12 mouse cellular contexts compared by ENCODE assay signal in the genomic region with DNA sequence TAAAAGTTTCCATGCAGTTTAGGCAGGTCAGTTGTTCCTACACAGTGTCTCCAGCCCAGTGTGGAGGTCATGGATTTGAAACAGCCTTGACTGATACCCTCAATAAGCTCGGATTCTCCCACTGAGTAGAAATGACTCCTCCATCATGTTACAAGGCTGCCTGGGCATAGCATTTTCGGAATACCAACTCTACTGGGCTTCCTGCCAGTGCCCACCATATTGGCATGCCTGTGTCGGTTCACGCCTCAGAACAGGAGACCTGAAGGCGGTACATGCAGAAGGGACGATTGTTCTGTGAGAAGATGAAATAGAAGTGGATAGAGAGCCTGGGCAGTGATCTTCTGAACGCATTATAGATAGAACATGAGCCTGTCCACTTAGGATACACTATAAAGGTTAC. TPM values are rescaled to one million over a fixed set of nuclear protein-coding genes. Genes with fewer than 3 reads are reported as not detected.
DNase-seq lines count a peak whose midpoint lies in the region; ATAC-seq lines count a peak whose summit lies in the region.
"Had no signal": no experiment of that assay in that cellular context is flagged by ENCODE, and none has a peak within 500 bp of the region (broad histone marks: within the 10 kb centered on the region; RNA-seq: fewer than 3 reads in every experiment).

No protein-coding gene starts in this region.

- H3K27me3 ChIP-seq in hindbrain, embryonic 12.5 days, result no peaks in the 10 kb centered on the region
- no peaks in the 10 kb centered on the region for H3K27me3 ChIP-seq in hindbrain, embryonic 13.5 days
- H3K27me3 ChIP-seq in stomach, embryonic 15.5 days (replicated peaks), result no peaks in the 10 kb centered on the region
- H3K27me3 ChIP-seq: megakaryocyte, embryonic 14.5 days had no signal

- no peak overlapping the region for H3K9ac ChIP-seq in hindbrain, embryonic 12.5 days
- no peak overlapping the region for H3K9ac ChIP-seq in hindbrain, embryonic 13.5 days
- no peak overlapping the region for H3K9ac ChIP-seq in stomach, embryonic 15.5 days

- no peak overlapping the region for H3K4me2 ChIP-seq in hindbrain, embryonic 12.5 days (replicated peaks)
- no peak overlapping the region for H3K4me2 ChIP-seq in hindbrain, embryonic 13.5 days
- no peak overlapping the region for H3K4me2 ChIP-seq in stomach, embryonic 15.5 days

- peaks cover 3% of the 10 kb centered on the region; the same call in 1 of the 2 replicates for H3K4me1 ChIP-seq in hindbrain, embryonic 12.5 days
- H3K4me1 ChIP-seq in hindbrain, embryonic 13.5 days (replicated peaks), result peaks cover 4% of the 10 kb centered on the region; the same call in 1 of the 2 replicates
- peaks cover 26% of the 10 kb centered on the region for H3K4me1 ChIP-seq in stomach, embryonic 15.5 days
- H3K4me1 ChIP-seq: megakaryocyte, embryonic 14.5 days had no signal

- no peaks in the 10 kb centered on the region for H3K36me3 ChIP-seq in hindbrain, embryonic 12.5 days
- no peaks in the 10 kb centered on the region for H3K36me3 ChIP-seq in hindbrain, embryonic 13.5 days
- 0 out of 2 replicates have a peak, but pooled peaks cover 2% of the 10 kb centered on the region for H3K36me3 ChIP-seq in stomach, embryonic 15.5 days
- H3K36me3 ChIP-seq: G1E had no signal

- intact Hi-C loops in left cerebral cortex, postnatal 4 days (cut with DNase I), result no loop called here

- peak overlapping the region; percentile 60; the same call in 1 of the 2 replicates for H3K27ac ChIP-seq in hindbrain, embryonic 12.5 days
- H3K27ac ChIP-seq in hindbrain, embryonic 13.5 days, result no peak overlapping the region
- peak overlapping the region; percentile 80; the same call in 1 of the 2 replicates for H3K27ac ChIP-seq in stomach, embryonic 15.5 days

- no peak overlapping the region for H3K4me3 ChIP-seq in hindbrain, embryonic 12.5 days
- no peak overlapping the region for H3K4me3 ChIP-seq in hindbrain, embryonic 13.5 days
- H3K4me3 ChIP-seq in stomach, embryonic 15.5 days (replicated peaks), result no peak overlapping the region
- H3K4me3 ChIP-seq: megakaryocyte, embryonic 14.5 days had no signal

- peak; percentile 11 for DNase-seq in right cerebral cortex, adult 18-20 months
- DNase-seq in right cerebral cortex, postnatal 4 days, result no peak
- DNase-seq in left cerebral cortex, postnatal 4 days, result peak; percentile 10
- no peak for DNase-seq in urinary bladder, postnatal 10 days (ENCODE audit: low spot score)
- DNase-seq: adrenal gland, postnatal 10 days had no signal

- H3K9me3 ChIP-seq in hindbrain, embryonic 12.5 days (replicated peaks), result no peaks in the 10 kb centered on the region
- no peaks in the 10 kb centered on the region for H3K9me3 ChIP-seq in hindbrain, embryonic 13.5 days
- H3K9me3 ChIP-seq in stomach, embryonic 15.5 days, result no peaks in the 10 kb centered on the region

- WGBS in hindbrain, embryonic 12.5 days, result 88% methylated on average over 7 of the region's 7 CpGs
- 88% methylated on average over 7 of the region's 7 CpGs for WGBS in hindbrain, embryonic 13.5 days
- WGBS in stomach, embryonic 15.5 days, result 78% methylated on average over 7 of the region's 7 CpGs

- no peak for ATAC-seq in hindbrain, embryonic 12.5 days (ENCODE audit: low FRiP score)
- ATAC-seq in hindbrain, embryonic 13.5 days (ENCODE audit: low FRiP score), result no peak
- ATAC-seq in stomach, embryonic 15.5 days (ENCODE audit: insufficient read depth, low FRiP score, low read depth), result no peak
- no peak for ATAC-seq in monocyte, adult 5-6 weeks (replicated peaks; ENCODE audit: insufficient number of reproducible peaks, low FRiP score, low TSS enrichment, poor library complexity, severe bottlenecking)

RNA-seq across cellular contexts. Expression of a gene that starts 53.9 kb away (rescaled TPM):
- 29.1 and 37.5 TPM in 2 replicates for polyA plus RNA-seq in hindbrain, embryonic 12.5 days (2016; fragmentation: Nextera tagmentation; extraction: Ambion mirVana)
- 5.1 and 6.2 TPM in 2 replicates for polyA plus RNA-seq in hindbrain, embryonic 13.5 days (2015; fragmentation: Nextera tagmentation; extraction: Ambion mirVana)
- total RNA-seq in left cerebral cortex, postnatal 4 days (2021), result 1 to 10 TPM; 2.8 to 3.1 TPM
- polyA plus RNA-seq in stomach, embryonic 15.5 days (2015; fragmentation: Nextera tagmentation; extraction: Ambion mirVana), result 54.2 and 60.5 TPM in 2 replicates
- total RNA-seq in monocyte, adult 5-6 weeks (2017), result not detected in 3 replicates
- total RNA-seq: common myeloid progenitor, adult 5-6 weeks had no signal
- polyA plus RNA-seq: G1E had no signal

Comparison
In these comparisons a context has a peak if more than half of its experiments do, and no peak if none do; other contexts are left out.
1. DNase-seq: peak in right cerebral cortex, adult 18-20 months (single experiment) and left cerebral cortex, postnatal 4 days (single experiment); none in right cerebral cortex, postnatal 4 days (single experiment) and urinary bladder, postnatal 10 days (single experiment).